Mouse (Mus musculus) megakaryocyte-erythroid progenitor cell, adult 5-6 weeks (primary cell): ENCODE results near the gene Tm4sf4. TPM values are rescaled to one million over a fixed set of nuclear protein-coding genes. Genes with fewer than 3 reads are reported as not detected.

Source experiments
- ATAC-seq: replicated peaks from 2 replicates; pipeline ENCODE4 v1.8.0; 2016; ENCODE audit warnings: mild to moderate bottlenecking, inconsistent platforms; ENCODE audit not compliant: severe bottlenecking, poor library complexity, low FRiP score, low TSS enrichment
- total RNA-seq, 2 experiments: library from RNA; stranded (forward) in 1 of 2; stranded (reverse) in 1 of 2; fragments of 200-1000, 215-1000 nt in 1 of 2; fragments of >200 nt in 1 of 2; fragmentation: Nextera tagmentation in 1 of 2; gene quantifications; 2 replicates each; pipeline ENCODE4 v1.2.3; 2014 to 2017

Gene Tm4sf4
- total RNA-seq, 2 experiments from 2014 or later, result not detected

DNA sequence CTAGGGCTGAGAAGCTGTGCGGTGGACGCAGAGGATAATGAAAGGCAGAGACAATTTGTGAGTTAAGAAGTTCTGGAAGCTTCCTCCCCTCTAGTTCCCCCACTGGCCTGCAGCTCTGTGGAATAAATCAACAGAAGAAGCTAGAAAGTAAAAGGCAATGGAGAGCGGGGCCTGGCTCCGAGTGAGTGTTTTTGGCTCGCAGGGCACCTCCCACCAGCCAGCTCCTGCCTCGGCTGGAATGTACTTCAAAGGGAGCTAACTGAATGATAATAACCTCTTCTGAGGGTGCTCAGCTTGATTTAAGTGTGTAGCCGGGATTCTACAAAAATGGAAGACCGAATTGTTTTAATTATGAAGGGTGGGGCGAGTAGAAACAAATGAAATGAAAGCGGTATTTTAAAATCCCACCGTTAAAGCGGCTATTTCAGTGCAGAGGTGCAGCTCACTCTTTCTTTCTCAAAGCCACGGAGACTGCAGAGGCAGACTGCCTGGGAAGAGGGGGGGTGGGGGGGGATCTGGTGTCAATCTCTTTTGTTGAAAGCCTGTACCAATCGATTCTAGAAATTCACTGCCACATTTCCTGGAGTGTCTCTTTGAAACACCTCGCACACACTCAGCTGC is 46.0 kb downstream of the Tm4sf4 start:
- ATAC-seq, result no peak

DNA sequence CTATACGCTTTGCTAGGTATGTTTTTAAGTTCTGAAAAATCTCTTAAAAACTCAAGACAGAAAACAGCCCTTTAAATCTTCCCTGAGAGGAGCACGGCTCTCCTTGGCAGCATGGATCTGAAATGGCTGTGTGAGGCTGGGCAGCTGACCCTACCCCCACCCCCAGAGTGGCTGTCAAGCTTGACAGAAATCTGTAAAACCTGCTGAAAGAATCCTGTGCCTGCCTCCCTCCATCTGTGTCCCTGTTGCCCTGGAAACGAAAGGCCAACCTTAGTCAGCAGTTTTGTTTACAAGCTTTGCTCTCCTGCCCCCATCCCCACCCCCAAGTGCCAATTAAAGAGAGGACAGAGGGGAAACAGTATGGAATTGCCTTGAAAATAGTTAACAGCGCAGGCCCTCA is 47.3 kb downstream of the Tm4sf4 start:
- ATAC-seq, result no peak

DNA sequence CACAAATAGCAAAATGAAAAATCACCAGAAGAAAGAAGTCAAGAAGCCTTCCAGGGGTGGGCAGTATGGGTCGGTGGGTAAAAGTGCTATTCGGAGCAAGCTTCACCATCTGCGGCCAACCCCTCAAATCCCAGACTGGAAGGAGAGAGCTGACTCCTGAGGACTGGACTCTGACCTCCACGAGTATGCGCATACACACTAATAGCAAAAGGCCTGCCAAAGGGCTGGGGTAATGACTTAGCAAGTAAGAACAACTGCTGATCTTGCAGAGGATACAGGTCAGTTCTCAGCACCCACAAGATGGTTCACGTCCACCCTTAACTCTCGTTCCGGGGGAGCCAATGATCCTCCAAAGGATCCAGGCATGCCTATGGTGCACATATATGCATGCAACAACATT is 49.3 kb downstream of the Tm4sf4 start:
- no peak for ATAC-seq

DNA sequence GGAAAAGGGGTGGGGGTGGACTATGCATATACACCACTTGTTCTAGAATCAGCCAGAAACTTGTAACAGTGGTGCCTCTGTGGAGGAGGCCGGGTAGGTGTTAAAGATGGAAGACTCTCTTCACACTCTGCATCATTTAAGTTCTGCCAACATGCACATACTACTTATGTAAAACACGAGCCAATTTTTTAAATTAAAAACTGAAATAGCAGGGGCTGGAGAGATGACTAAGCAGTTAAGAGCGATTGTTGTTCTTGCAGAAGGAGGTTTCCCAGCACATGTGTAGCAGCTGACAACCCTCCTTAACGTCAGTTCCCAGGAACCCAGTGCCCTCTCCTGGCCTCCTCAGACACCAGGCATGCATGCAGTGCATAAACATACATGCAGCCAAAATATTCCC is 55.5 kb downstream of the Tm4sf4 start:
- no peak for ATAC-seq

DNA sequence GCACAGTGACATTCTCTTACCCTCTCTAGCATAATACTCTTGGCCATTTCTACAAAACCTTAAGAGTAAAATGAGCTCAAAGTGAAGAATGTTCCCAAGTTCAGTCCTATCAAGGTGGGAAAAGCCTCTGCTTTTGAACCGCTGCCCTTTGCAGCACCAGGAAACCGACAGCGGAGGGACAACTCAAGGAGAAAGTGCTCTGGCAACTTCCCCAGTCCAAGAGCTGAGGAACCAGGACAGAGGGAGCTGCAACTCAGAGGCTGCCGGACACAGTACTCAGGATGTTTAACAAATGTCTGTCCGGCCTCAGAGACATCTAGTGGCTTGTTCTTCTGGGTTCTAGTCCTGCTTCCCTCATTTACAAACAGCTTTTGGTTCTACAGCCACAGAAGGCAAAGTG is 56.9 kb downstream of the Tm4sf4 start:
- ATAC-seq, result no peak

DNA sequence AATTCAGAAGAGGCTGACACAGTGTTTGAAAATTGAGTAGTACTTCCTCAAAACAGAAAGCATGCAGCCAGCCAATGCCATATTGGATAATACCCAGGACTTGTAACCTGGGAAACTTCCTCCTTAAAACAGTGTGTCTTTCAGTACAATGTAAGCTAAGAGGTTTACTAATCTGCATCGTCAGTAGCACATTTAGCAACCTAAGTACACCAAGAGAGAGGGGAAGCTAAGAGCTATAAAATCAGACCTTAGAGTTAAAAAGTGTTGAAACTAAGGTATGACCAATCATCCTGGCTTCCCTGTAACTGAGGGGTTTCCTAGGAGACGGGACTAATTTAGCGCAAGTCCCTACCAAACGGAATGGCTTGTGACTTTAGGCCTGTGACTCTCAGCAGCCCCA is 61.0 kb downstream of the Tm4sf4 start:
- no peak for ATAC-seq

DNA sequence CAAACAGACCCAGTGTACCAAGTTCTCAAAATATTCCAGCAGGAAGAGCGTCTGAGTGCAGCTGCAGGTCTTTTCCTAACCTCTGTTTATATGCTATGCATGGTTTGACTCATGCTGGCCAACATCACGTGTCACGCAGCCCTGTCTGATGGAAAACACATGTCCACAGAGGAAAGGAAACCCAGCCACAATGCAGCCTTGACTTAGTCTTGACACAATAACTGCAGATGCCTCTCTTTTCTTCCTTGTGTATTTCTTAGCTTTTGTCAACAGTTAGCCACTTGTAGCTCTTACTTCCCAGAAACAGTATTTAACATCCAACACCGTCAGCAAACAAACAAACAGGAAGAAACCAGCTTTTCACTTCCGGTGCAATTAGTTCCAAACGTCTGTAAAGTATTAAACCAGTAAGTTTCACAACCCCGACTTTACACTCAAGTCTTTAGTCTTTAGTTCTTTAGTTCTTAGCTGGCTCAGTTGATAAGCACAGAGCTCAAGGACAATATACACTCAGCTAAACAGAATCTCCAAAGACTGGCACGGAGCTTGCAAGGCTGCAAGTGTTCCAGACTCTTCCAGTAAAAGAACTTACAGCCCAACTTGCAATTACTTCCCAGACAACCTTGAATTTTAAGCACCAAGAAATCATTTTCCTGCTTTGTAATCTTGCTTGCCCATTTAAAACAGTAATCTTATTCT is 62.5 kb downstream of the Tm4sf4 start:
- ATAC-seq, result no peak

Other genes with a start within 250 kb of the Tm4sf4 start
- not detected in 2 replicates for gene Tm4sf1, start 123.3 kb upstream of the Tm4sf4 start, total RNA-seq (2014; fragmentation: Nextera tagmentation)
- gene Tm4sf1, start 123.3 kb upstream of the Tm4sf4 start, total RNA-seq (2017), result not detected in 2 replicates
- gene Wwtr1, start 150.6 kb downstream of the Tm4sf4 start, total RNA-seq (2014; fragmentation: Nextera tagmentation), result not detected in 2 replicates
- gene Wwtr1, start 150.6 kb downstream of the Tm4sf4 start, total RNA-seq (2017), result not detected in 2 replicates
- gene Commd2, start 226.4 kb downstream of the Tm4sf4 start, total RNA-seq (2014; fragmentation: Nextera tagmentation), result 25.8 and 45.8 TPM in 2 replicates
- 14.6 and 14.9 TPM in 2 replicates for gene Commd2, start 226.4 kb downstream of the Tm4sf4 start, total RNA-seq (2017)